Mouse (Mus musculus) heart, postnatal 0 days (tissue): ENCODE results near the gene Map4k3. TPM values are rescaled to one million over a fixed set of nuclear protein-coding genes. Genes with fewer than 3 reads are reported as not detected.
A peak's percentile ranks its signal among the peaks of the same experiment; 100 is the strongest.

ENCODE experiments used
- ATAC-seq: fragments of 200-750 bp; cut with Nextera tagmentation; 2 replicates; pipeline ENCODE4 v1.8.0; 2017; ENCODE audit warnings: low read depth, moderate number of reproducible peaks, moderate library complexity; ENCODE audit not compliant: insufficient read depth
- DNase-seq: peaks from one replicate; pipeline ENCODE4 v3.0.0-alpha.2; 2016; ENCODE audit warnings: low spot score
- H3K27ac ChIP-seq: fragments of 300-500 bp; sonication (generic); 2 replicates; pipeline ENCODE4 v1.5.1; 2014; ENCODE audit warnings: low read depth, mild to moderate bottlenecking
- H3K27me3 ChIP-seq: fragments of 300-500 bp; sonication (generic); 2 replicates; pipeline ENCODE4 v1.6.1; 2014; ENCODE audit warnings: low read length, mixed read lengths; ENCODE audit not compliant: control insufficient read depth, insufficient read depth
- H3K36me3 ChIP-seq: fragments of 300-500 bp; sonication (generic); replicated peaks from 2 replicates; pipeline ENCODE4 v1.6.1; 2014; ENCODE audit warnings: low read length, mixed read lengths; ENCODE audit not compliant: control insufficient read depth, insufficient read depth
- H3K4me1 ChIP-seq: fragments of 300-500 bp; sonication (generic); 2 replicates; pipeline ENCODE4 v1.6.1; 2014; ENCODE audit warnings: antibody characterized with exemption; ENCODE audit not compliant: control insufficient read depth, insufficient read depth
- H3K4me2 ChIP-seq: fragments of 300-500 bp; sonication (generic); 2 replicates; pipeline ENCODE4 v1.6.1; 2014; ENCODE audit warnings: low read depth, mild to moderate bottlenecking, low read length, moderate library complexity
- H3K4me3 ChIP-seq: fragments of 300-500 bp; sonication (generic); 2 replicates; pipeline ENCODE4 v1.5.1; 2014; ENCODE audit warnings: low read depth, low read length
- H3K9ac ChIP-seq: fragments of 300-500 bp; sonication (generic); replicated peaks from 2 replicates; pipeline ENCODE4 v1.6.1; 2014; ENCODE audit warnings: low read depth, low read length, mixed read lengths
- H3K9me3 ChIP-seq: fragments of 300-500 bp; sonication (generic); replicated peaks from 2 replicates; pipeline ENCODE4 v1.6.1; 2016; ENCODE audit warnings: low read length; ENCODE audit not compliant: control insufficient read depth
- CTCF ChIP-seq: IDR thresholded peaks from 2 replicates; pipeline ENCODE4 v1.5.1; 2016; ENCODE audit warnings: antibody characterized with exemption, control low read depth, low read depth
- EP300 ChIP-seq: IDR thresholded peaks from 2 replicates; pipeline ENCODE4 v1.6.1; 2016; ENCODE audit warnings: antibody characterized with exemption, low read depth
- whole genome bisulfite sequencing: fragments of 180-500 bp; shearing (Covaris S2); extraction: QIAGEN DNeasy Blood & Tissue Kit; methylation state at CpG from one replicate; pipeline ENCODE4 v1.1.7; 2014; 5-methylcytosine and 5-hydroxymethylcytosine counted together
- polyA plus RNA-seq: library from polyadenylated mRNA; unstranded; fragments of >200 nt; fragmentation: Nextera tagmentation; extraction: Ambion mirVana; gene quantifications from 2 replicates; pipeline ENCODE4 v1.2.1, GENCODE M21; 2015
- total RNA-seq: library from RNA; depleted of rRNA; stranded (reverse); fragments of >200 nt; gene quantifications from 2 replicates; pipeline ENCODE4 v1.2.3, GENCODE M21; 2014; ENCODE audit warnings: low replicate concordance

Gene Map4k3
- total and polyA plus RNA-seq, 2 experiments from 2014 or later, result 16.7 to 38.0 TPM

GRCm38 (mm10) chr17:80756043-80756442 lies 27.8 kb upstream of the Map4k3 start:
- Histone ChIP-seq H3K27ac (peak overlapping the region; percentile 13; the same call in 1 of the 2 replicates), H3K4me3 (no peak overlapping the region), H3K36me3 (no peaks in the 10 kb centered on the region), H3K4me2 (no peak overlapping the region), H3K9ac (no peak overlapping the region), H3K9me3 (0 out of 2 replicates have a peak, but pooled peaks cover under 1% of the 10 kb centered on the region), H3K27me3 (no peaks in the 10 kb centered on the region), H3K4me1 (peaks cover 5% of the 10 kb centered on the region; the same call in 1 of the 2 replicates)
- DNase-seq (no peak), ATAC-seq (peak; percentile 49)
- 39% methylated on average over 5 of the region's 5 CpGs for WGBS
- TF ChIP-seq CTCF (no peak), EP300 (no peak)

DNA sequence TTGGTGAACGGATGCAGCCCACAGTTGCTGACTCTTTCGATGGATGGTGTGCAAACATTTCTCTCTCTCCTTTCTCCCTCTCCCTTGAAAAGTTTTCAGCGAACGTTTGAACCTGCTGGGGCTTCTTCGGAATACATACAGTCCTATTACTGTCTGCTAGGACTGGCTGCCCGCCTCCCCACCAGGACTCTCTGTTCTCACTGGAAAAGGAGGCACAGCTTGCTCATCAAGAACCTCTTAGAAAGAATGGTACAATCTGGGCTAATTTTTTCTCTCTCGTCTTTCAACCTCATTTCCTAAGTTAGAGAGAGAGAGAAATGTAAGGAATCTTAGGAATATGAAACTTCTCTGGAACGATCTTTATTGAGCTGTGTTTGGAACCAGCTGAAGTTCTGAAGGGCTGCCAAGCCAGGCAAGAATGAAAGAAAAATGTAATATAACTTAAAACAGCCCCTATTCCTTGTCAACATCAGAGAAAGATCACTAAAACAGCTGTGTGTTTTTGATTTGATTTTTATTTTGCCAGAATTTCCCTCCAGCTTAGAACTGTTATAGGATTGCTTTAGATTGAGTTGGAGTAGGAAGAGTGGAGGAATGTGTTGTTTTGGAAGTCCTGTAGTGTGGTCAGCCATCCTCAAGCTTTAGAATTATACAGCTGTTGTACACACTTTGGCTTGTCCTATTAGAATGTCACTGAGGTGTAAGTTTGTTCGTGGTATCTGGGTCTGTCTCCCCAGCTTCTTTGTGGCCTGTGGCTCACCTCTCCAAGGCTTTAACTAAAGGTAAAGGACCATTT lies 27.0 kb upstream of the Map4k3 start:
- no peak for ATAC-seq
- H3K27ac ChIP-seq, result peak overlapping the region; percentile 18; the same call in 1 of the 2 replicates
- WGBS, result 69% methylated on average over 9 of the region's 9 CpGs

DNA sequence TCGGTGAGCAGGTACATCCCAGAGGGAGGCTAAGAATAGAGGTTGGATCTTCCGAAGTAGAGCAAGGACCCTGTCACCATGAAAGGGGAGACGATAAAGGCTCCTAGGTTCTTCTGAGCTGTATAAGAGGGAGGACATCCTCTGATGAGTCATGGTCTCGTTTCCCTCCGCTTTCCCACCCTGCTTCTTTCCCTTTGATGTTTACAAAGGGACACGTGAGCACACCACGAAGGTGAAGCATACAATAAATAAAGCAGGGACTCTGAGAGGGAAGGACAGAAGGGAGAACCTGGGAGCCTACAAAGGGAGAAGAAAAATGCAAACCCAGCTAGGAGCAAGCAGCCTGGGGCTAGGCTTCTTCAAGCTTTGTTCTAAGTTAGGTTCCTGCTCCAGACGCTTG lies 26.3 kb upstream of the Map4k3 start:
- Histone ChIP-seq H3K9me3 (peaks cover 10% of the 10 kb centered on the region; the same call in 1 of the 2 replicates), H3K4me2 (0 out of 2 replicates have a peak overlapping the region, but pooled peaks have one; percentile 4), H3K4me1 (peaks cover 5% of the 10 kb centered on the region; the same call in 1 of the 2 replicates), H3K9ac (no peak overlapping the region), H3K27me3 (no peaks in the 10 kb centered on the region), H3K36me3 (no peaks in the 10 kb centered on the region), H3K4me3 (no peak overlapping the region), H3K27ac (peak overlapping the region; percentile 18; the same call in 1 of the 2 replicates)
- no peak for DNase-seq
- WGBS, result 34% methylated on average over 8 of the region's 8 CpGs
- no peak for TF ChIP-seq EP300
- no peak for TF ChIP-seq CTCF
- ATAC-seq, result no peak

More for the DNA sequence above, 27.0 kb upstream of the Map4k3 start:
- Histone ChIP-seq H3K9ac (no peak overlapping the region), H3K9me3 (peaks cover 8% of the 10 kb centered on the region; the same call in 1 of the 2 replicates), H3K4me3 (no peak overlapping the region), H3K27me3 (no peaks in the 10 kb centered on the region), H3K36me3 (no peaks in the 10 kb centered on the region), H3K4me2 (0 out of 2 replicates have a peak overlapping the region, but pooled peaks have one; percentile 4), H3K4me1 (peaks cover 5% of the 10 kb centered on the region; the same call in 1 of the 2 replicates)
- no peak for DNase-seq
- TF ChIP-seq EP300, result no peak
- no peak for TF ChIP-seq CTCF

- Histone ChIP-seq H3K9me3 (peaks cover 10% of the 10 kb centered on the region; the same call in 1 of the 2 replicates), H3K4me2 (no peak overlapping the region), H3K27ac (no peak overlapping the region), H3K4me1 (peaks cover 5% of the 10 kb centered on the region; the same call in 1 of the 2 replicates), H3K27me3 (no peaks in the 10 kb centered on the region), H3K36me3 (no peaks in the 10 kb centered on the region), H3K9ac (no peak overlapping the region), H3K4me3 (no peak overlapping the region)
- 0 out of 2 replicates have a peak, but pooled peaks have one; percentile 65 for TF ChIP-seq EP300
- no peak for TF ChIP-seq CTCF
- ATAC-seq (no peak), DNase-seq (no peak)
- WGBS, result 35% methylated on average over 1 of the region's 1 CpGs
These were observed 24.2 kb upstream of the Map4k3 start for GRCm38 (mm10) chr17:80752466-80752865.

DNA sequence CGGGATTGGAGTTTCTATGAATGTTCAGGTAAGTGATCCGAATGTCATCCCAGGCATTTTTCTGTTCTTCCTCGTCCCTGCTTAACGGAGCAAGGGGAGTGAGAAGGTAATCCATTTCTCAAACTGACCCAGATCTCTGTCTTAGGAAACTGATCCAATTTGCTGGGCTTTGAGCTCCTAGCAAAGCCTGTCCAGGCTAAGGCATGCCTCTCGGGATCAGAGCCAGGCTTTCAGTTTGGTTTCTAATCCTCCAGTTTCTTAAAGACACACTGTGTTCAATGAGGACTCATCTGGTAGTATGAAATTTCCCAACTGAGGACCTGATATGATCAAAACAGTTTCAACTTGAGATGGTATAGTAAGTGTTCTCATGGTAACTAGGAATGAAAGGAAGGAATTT lies 11.1 kb upstream of the Map4k3 start:
- DNase-seq, result no peak
- Histone ChIP-seq H3K4me1 (no peaks in the 10 kb centered on the region), H3K9ac (no peak overlapping the region), H3K36me3 (no peaks in the 10 kb centered on the region), H3K27ac (no peak overlapping the region), H3K27me3 (no peaks in the 10 kb centered on the region), H3K9me3 (no peaks in the 10 kb centered on the region), H3K4me2 (no peak overlapping the region), H3K4me3 (no peak overlapping the region)
- 81% methylated on average over 5 of the region's 5 CpGs for WGBS
- TF ChIP-seq CTCF, result no peak
- TF ChIP-seq EP300, result no peak
- ATAC-seq, result no peak

GRCm38 (mm10) chr17:80734700-80735099 lies 6.4 kb upstream of the Map4k3 start:
- no peaks in the 10 kb centered on the region for H3K27me3 ChIP-seq
- no peaks in the 10 kb centered on the region for H3K36me3 ChIP-seq
- DNase-seq (no peak), ATAC-seq (no peak)
- TF ChIP-seq CTCF (no peak), EP300 (no peak)
- no peak overlapping the region for H3K4me2 ChIP-seq
- no peak overlapping the region for H3K27ac ChIP-seq
- WGBS, result 76% methylated on average over 6 of the region's 6 CpGs
- H3K4me3 ChIP-seq, result no peak overlapping the region
- H3K9me3 ChIP-seq, result no peaks in the 10 kb centered on the region
- H3K9ac ChIP-seq, result no peak overlapping the region
- 0 out of 2 replicates have a peak, but pooled peaks cover 5% of the 10 kb centered on the region for H3K4me1 ChIP-seq
